Mouse (Mus musculus) retina, adult 2 months (tissue): ENCODE measurements around the gene Adcy7.

Experiments used
- DNase-seq: peaks from one replicate; pipeline ENCODE4 v3.0.0-alpha.2; 2012; ENCODE audit warnings: low read depth, low spot score

The Adcy7 gene

DNA sequence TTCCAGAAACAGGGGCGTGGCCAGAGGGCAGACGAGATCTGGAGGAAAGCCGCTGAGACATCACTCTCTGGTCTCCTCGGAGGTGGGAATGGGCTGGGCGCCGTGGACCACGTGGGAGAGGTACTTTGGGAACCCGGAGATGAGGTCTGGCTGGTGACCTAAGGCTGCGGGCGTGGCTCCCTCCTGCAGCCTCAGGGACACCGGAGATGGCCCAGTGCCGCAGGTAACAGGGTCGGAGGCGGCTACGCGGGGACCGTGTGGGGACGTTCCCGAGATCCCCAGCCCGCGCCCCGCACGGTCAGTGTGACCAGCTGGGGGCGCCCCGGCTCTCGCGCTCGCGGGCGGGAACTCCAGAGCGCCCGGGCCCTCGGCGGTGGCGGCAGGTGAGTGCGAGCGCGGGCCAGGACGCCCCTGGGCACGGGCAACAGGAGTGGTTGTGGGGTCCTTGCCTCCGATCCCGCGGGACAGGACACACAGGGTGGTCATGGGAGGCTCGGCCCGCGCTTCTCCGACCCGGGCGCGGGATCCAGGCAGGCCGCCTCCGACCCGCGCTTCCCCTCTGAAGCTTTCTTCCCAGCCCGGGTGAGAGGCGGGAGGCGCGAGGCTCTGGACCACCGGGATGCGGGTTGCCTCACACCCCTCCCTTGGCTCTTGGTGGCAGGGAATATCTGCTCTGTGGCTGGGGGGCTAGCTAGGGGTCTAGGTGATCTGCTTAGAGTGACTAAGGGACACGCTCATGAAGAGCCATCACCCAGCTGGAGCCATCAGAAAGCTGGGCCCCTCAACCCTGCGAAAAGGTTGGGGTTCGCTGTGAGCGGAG lies at the start of gene Adcy7:
Gene Adcy7 (plus strand): TSS at position 173 of the 820 bp plus-strand sequence.
- DNase-seq = no peak

DNA sequence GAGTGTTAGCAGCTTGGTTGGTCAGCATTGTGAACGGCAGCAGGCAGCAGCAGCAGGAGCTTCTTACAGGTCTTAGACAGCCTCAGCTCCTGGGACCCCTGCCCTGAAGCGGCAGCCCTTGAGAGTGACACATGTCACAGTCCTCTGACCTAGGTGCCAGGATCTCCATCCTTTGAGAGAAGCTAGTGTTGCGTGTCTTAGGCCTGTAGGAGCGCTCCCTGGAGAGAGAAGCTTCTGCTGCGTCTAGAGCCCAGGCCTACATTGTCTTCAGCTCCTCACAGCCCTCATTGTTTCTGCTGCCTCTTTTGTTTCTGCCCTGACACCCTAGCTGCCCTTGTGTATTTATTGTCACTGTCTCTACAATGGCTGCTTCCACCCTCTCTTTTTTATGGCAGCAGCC lies 46.8 kb upstream of the Adcy7 start:
- DNase-seq = no peak

GRCm38 (mm10) chr8:88227851-88228250 lies 44.4 kb upstream of the Adcy7 start:
- DNase-seq = no peak

DNA sequence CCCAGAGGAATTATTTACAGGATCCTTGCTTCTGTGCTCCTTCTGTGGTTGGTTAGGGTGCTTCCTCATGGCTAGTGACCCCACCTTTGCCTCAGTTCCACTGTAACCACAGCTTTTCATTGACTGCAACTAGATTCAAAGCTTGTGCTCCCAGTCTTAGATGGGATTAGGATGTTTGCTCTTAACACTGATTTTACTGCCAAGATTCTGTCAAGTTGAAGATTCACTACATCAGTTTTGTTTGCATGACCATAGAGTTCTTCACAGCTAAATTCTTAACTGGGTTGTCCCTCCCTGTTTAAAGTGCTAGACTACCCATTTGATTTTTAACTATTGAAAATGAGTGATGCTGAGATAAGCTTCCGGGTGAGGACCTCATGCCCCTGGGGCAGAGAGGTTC lies 43.9 kb upstream of the Adcy7 start:
- no peak for DNase-seq

DNA sequence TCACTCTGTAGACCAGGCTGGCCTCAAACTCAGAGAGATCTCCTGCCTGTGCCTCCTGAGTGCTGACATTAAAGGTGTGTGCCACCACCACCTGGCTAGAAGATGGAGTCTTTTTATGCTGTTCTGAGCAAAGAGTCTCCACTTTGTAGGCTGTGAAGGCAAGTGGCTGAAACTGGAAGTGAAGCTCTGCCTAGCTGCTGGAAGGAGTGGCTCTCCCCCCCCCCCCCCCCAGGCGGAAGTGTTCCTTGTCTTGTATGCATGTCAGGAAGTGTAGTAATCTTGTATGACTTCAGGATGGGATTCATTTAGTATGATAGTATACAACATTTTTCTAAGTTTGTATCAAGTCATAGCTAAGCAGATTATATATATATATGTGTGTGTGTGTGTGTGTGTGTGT lies 43.4 kb upstream of the Adcy7 start:
- DNase-seq = no peak

DNA sequence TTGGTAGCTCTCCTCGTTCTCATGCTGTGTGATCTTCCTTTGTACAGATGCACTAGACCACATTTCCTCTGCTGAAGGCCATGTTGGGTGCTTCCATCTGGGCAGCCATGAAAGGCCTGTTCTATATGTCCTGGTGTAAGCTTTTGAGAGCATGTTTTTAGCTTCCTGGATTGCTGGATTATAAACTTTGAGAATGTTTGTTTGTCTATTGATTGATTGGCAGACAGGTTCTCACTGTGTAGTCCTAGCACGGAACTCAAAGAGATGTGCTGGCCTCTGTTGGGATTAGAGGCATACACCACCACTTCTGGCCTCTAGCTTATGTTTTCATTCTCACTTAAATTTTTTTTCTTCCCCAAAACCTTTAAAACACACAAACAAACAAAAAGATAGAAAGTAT lies 35.5 kb upstream of the Adcy7 start:
- DNase-seq = no peak

GRCm38 (mm10) chr8:88237606-88238005 lies 34.6 kb upstream of the Adcy7 start:
- no peak for DNase-seq

DNA sequence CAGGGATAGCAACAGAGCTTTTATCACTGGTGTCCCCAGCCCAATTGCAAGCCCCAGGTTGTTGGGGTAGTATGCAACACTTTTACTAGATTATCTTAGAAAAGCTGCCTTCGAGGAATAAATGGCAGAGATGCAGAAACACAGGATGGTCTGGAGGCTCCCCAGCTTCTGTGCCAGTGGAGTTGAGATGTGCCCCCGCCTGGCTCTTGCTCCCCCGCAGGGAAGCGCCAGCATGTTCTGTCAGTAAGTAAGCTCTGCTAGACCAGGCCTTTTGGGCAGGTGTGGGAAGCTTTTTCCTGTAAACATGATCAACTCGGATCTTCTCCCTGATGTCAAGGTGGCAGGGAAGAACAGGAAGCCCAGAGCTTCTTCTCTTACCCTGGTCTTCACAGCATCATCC lies 32.9 kb upstream of the Adcy7 start:
- DNase-seq = no peak

DNA sequence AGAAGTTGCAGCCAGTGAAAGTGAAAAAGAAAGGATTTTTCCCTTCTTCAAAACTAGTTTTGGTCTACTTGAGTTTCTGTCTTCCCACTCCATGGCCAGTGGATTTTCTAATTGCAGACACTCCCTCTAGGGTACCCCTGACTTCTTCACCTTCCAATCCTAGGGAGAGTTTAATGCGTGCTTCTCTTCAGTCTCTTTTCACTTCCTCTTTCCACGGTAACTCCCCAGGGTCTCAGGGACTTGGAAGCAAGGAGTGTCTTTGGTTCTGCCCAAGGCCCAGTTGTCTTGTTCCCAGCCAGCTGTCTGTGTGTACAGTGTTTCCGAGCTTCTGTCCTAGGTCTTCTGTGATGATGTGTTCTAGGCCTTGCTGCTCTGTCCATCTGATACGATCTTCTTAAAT lies 30.3 kb upstream of the Adcy7 start:
- no peak for DNase-seq

GRCm38 (mm10) chr8:88244298-88244697 lies 27.9 kb upstream of the Adcy7 start:
- DNase-seq = peak; percentile 36

DNA sequence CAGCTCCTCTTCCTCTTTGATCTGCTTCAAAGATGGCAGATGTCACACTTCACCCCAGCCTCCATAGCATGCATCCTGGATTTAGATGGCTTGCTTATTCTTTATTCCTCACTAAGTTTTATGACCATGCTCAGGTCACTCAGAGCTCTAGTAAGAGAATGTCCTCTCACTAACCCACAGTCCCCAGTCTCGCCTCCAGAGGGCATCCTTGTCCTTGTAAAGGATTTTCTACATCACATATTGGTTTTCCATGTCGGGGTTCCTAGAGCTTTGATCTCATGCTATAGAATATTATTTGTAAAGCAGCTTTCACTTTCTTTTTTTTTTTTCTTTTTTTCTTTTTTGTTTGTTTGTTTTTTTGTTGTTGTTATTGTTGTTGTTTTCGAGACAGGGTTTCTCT lies 19.4 kb upstream of the Adcy7 start:
- DNase-seq = no peak

GRCm38 (mm10) chr8:88254957-88255356 lies 17.2 kb upstream of the Adcy7 start:
- no peak for DNase-seq

DNA sequence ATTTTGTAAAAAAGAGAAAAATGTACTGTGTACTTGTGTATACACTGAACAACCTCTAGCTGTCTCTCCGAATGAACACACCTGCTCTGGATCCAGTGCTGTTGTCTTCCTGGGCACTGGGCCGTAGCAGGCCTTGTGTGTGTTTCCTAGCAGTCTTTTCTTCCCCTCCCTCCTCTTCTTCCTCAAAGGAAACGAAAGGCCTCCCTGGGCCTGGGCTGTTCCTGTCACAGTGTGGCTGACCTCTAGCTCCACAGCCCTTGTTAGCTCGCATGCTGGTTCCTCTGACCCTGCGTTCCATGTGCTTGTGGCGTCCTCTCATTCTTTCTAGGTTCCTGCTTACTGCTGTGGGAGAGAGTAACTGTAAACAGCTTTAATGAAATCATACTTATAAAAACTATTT lies 14.2 kb upstream of the Adcy7 start:
- DNase-seq = no peak

DNA sequence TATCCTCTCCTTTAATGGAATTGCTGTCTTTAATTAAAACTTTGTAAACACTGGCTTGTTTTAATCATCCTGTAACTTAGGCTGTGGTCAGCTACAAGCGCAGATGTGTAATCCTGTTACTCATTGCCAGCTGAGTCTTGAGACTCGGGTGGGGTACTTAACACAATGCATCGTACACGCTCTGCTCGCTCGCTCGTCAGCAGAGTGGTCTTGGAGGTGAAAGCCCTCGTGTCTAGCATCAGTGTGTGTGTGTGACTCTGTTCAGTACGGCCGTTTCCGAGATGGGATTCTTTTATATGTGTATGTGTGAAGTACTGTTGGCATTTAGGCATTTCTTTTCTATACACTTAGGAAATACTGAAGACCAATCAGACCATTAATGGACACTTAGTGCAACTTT lies 13.7 kb upstream of the Adcy7 start:
- DNase-seq = no peak

DNA sequence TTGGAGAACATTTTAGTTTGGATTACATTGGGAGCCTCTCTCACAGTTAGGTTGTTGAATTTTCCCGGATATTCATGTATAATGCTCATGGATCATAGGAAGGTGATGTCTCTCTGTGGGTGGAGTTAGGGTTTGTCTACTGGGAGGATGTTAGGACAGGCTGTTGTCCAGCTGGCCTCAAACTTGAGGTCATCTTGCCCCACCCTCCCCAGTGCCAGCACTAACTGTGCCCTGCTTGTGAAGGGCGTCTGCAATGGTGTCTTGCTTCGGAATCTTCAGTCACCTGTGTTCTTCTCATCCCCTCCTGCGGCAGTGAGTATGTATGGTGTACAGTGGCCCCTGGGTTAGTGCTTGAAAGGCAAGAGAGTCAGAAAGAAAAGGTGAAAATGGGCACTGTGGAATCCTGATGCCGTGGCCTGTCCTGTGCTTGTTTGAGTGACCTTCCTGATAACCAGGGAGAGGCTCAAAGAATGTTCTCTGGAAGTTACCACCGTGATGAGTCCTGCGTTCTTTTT lies 11.7 kb upstream of the Adcy7 start:
- DNase-seq = no peak

DNA sequence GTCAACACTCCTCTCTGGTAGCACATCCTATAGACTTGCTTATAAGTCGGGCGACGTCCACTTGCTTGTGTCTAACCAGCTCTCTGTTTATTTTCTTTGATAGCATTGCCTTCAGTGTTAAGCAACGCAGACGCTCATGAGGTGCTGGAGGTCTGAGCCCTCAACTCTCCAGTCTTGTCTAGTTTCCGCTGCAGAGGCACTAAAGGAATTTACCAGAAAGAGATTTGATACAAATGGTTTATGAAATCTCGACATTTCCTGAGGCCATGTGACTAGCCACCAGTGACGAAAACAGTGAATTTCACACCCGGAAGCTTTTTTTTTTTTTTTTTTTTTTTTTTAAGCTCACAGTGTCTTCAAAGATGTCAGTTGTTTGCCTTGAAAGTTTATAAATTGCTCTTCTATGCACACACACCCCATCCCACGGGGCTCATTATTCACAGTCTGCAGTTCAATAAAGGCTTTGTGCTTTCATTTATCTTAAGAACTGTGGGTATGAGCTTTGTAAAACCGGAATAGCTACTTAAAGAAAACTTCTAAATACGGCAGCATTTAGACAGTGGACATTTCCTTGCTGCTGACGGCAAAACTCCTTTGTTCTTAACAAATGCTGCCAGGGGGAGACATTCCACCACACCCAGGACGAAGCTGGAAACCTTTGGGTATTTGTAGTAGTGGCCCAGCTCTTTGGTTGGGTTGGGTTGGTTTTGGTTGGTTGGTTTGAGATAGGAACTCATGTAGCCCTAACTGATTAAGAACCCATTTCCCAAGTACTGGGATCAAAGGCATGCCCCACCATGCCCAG lies 9.2 kb upstream of the Adcy7 start:
- no peak for DNase-seq

DNA sequence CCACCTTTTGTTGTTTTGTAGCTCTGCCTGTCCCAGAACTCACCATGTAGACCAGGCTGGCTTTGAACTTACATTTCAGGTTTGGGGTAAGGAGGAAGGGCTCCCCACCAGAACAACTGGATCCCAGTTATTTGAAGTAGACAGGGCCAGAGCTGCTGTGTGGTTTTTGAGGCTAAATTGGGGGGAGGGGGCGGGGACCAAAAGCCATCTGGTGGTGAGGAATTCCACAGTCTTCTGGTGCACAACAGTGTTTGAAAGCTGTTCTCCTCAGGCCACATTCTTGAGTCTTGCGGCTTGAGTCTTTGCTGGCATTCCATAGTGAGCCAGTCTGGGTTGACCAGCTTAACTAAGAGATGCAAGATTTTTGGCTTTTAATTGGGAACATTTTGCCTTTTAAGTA lies 6.7 kb upstream of the Adcy7 start:
- no peak for DNase-seq

GRCm38 (mm10) chr8:88266170-88266800 lies 5.9 kb upstream of the Adcy7 start:
- DNase-seq = peak; percentile 16

GRCm38 (mm10) chr8:88266801-88267403 lies 5.3 kb upstream of the Adcy7 start:
- no peak for DNase-seq

DNA sequence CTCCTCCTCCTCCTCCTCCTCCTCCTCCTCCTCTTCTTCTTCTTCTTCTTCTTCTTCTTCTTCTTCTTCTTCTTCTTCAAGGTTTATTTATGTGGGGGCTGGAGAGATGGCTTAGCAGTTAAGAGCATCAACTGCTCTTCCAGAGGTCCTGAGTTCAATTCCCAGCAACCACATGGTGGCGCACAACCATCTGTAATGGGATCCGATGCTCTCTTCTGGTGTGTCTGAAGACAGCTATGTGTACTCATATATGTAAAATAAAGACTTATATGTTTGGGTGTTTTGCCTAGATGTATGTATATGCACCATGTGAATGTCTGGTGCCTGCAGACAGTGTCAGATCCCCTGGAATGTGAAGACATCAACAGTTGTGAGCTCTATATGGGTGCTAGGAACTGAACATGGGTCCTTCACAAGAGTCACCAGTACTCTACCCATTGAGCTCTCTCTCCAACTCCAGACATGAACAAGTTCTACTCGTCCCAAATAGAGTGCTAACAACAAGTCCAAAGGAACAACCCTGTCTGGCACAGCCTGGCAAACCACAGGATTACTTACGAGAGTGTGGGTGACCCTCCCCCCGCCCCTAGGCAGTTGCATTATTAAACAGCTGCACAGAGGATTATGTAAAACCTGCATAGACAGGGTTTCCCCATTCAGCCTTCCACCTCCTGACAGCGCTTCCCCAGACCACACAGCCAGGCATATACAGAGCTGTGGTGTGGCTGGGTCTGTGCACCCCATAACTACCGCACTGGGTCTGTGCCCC lies 2.9 kb upstream of the Adcy7 start:
- no peak for DNase-seq

DNA sequence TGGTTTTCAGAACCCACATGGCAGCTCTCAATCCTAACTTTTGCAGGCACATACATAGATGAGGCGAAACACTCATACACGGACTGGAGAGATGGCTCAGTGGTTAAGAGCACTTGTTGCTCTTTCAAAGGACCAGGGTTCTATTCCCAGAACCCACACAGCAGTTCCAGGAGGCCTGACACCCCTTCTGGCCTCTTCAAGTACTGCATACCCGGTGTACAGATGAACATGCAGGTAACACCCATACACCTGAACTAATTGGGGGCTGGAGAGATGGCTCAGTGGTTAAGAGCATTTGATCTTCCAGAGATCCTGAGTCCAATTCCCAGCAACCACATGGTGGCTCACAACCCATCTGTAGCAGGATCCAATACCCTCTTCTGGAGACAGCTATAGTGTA lies 2.1 kb upstream of the Adcy7 start:
- DNase-seq = no peak
